29 mouse cellular contexts compared by ENCODE assay signal in genomic region chr4:42874134-42874533, GRCm38 (mm10). TPM values are rescaled to one million over a fixed set of nuclear protein-coding genes. Genes with fewer than 3 reads are reported as not detected.
DNase-seq lines count a peak whose midpoint lies in the region; ATAC-seq and TF ChIP-seq lines count a peak whose summit lies in the region.
"Had no signal": no experiment of that assay in that cellular context is flagged by ENCODE, and none has a peak within 500 bp of the region (broad histone marks: within the 10 kb centered on the region; RNA-seq: fewer than 3 reads in every experiment).

Gene Fam205c (minus strand): TSS chr4:42874234.

- H3K27ac ChIP-seq in heart, embryonic 10.5 days: no peak within 1 kb of the TSS
- H3K27ac ChIP-seq in heart, embryonic 11.5 days (ENCODE audit: low read depth, low read length): no peak within 1 kb of the TSS
- no peak within 1 kb of the TSS for H3K27ac ChIP-seq in MEL (ENCODE audit: control insufficient read depth, low read depth, low read length)
- H3K27ac ChIP-seq: embryonic facial prominence, embryonic 10.5 days; embryonic facial prominence, embryonic 13.5 days; forebrain, embryonic 12.5 days; forebrain, embryonic 15.5 days; hindbrain, embryonic 10.5 days; hindbrain, embryonic 13.5 days; intestine, embryonic 15.5 days had no signal

- no peaks in the 10 kb centered on the region for H3K36me3 ChIP-seq in heart, embryonic 10.5 days
- no peaks in the 10 kb centered on the region for H3K36me3 ChIP-seq in heart, embryonic 11.5 days (ENCODE audit: control insufficient read depth, insufficient read depth, low read length)
- peaks cover 49% of the 10 kb centered on the region for H3K36me3 ChIP-seq in G1E (replicated peaks)
- no peaks in the 10 kb centered on the region for H3K36me3 ChIP-seq in MEL (ENCODE audit: control insufficient read depth in 1 of 2, insufficient read depth in 2 of 2, low read length in 2 of 2)
- H3K36me3 ChIP-seq: embryonic facial prominence, embryonic 10.5 days; embryonic facial prominence, embryonic 13.5 days; forebrain, embryonic 12.5 days; forebrain, embryonic 15.5 days; hindbrain, embryonic 10.5 days; hindbrain, embryonic 13.5 days; intestine, embryonic 15.5 days had no signal

- ATAC-seq in heart, embryonic 11.5 days (replicated peaks; ENCODE audit: insufficient number of reproducible peaks, low FRiP score, low TSS enrichment): no peak
- no peak for ATAC-seq in G1E (ENCODE audit: extremely low read depth, insufficient number of reproducible peaks, low FRiP score, poor library complexity, severe bottlenecking)
- ATAC-seq: activated CD4-positive, CD25-positive, alpha-beta regulatory T cell, adult 4 months; CD4-positive, CD25-positive, alpha-beta regulatory T cell, adult 4 months; forebrain, embryonic 15.5 days; hindbrain, embryonic 16.5 days; intestine, embryonic 15.5 days had no signal

- TF ChIP-seq CTCF in G1E (IDR thresholded peaks at IDR 0.05; ENCODE audit: low read depth, low read length): no peak
- no peak for TF ChIP-seq CTCF in MEL (IDR thresholded peaks at IDR 0.05 in 2 of 3, conservative IDR thresholded peaks at IDR 0.05 in 1 of 3; ENCODE audit: control insufficient read depth in 1 of 3, insufficient read depth in 1 of 3, low read depth in 2 of 3, low read length in 3 of 3, poor library complexity in 1 of 3, severe bottlenecking in 1 of 3)

- no peak for TF ChIP-seq POLR2A in MEL (IDR thresholded peaks at IDR 0.05; ENCODE audit: control insufficient read depth in 1 of 2, insufficient read depth in 1 of 2, low read depth in 1 of 2, low read length in 2 of 2, poor library complexity in 1 of 2)

- TF ChIP-seq RAD21 in MEL (IDR thresholded peaks at IDR 0.05; ENCODE audit: low read depth, low read length): no peak

- H3K79me2 ChIP-seq in MEL (ENCODE audit: control insufficient read depth, insufficient read depth, low read length, poor library complexity): no peaks in the 10 kb centered on the region

- H3K27me3 ChIP-seq in heart, embryonic 10.5 days (ENCODE audit: insufficient read depth, poor library complexity, severe bottlenecking): peaks cover 20% of the 10 kb centered on the region; the same call in 1 of the 2 replicates
- H3K27me3 ChIP-seq in heart, embryonic 11.5 days (ENCODE audit: control insufficient read depth, insufficient read depth, low read length): no peaks in the 10 kb centered on the region
- H3K27me3 ChIP-seq in G1E (ENCODE audit: insufficient read depth, low read length): no peaks in the 10 kb centered on the region
- H3K27me3 ChIP-seq in MEL (ENCODE audit: control insufficient read depth in 1 of 2, insufficient read depth in 2 of 2, low read length in 2 of 2): no peaks in the 10 kb centered on the region
- H3K27me3 ChIP-seq: forebrain, embryonic 15.5 days; hindbrain, embryonic 13.5 days; intestine, embryonic 15.5 days had no signal

- H3K4me3 ChIP-seq in heart, embryonic 10.5 days: no peak within 1 kb of the TSS
- H3K4me3 ChIP-seq in heart, embryonic 11.5 days (ENCODE audit: low read depth, low read length): no peak within 1 kb of the TSS
- H3K4me3 ChIP-seq in G1E (ENCODE audit: low read depth, low read length) (peak within 1 kb of the TSS; percentile 36; the same call in 1 of the 2 replicates), MEL (ENCODE audit: control insufficient read depth in 1 of 2, insufficient read depth in 1 of 2, low read depth in 2 of 2, low read length in 2 of 2) (no peak within 1 kb of the TSS)
- H3K4me3 ChIP-seq: embryonic facial prominence, embryonic 10.5 days; embryonic facial prominence, embryonic 13.5 days; erythroblast, embryonic 14.5 days; forebrain, embryonic 12.5 days; forebrain, embryonic 15.5 days; hindbrain, embryonic 10.5 days; hindbrain, embryonic 13.5 days; intestine, embryonic 15.5 days had no signal

- WGBS in heart, embryonic 10.5 days: 71% methylated on average over 7 of the region's 7 CpGs
- WGBS in heart, embryonic 11.5 days (ENCODE audit: insufficient replicate concordance): 74% methylated on average over 7 of the region's 7 CpGs

- no peak for TF ChIP-seq EP300 in MEL (IDR thresholded peaks at IDR 0.05; ENCODE audit: low read depth in 1 of 2, low read length in 2 of 2)

- no peaks in the 10 kb centered on the region for H3K4me1 ChIP-seq in heart, embryonic 10.5 days
- no peaks in the 10 kb centered on the region for H3K4me1 ChIP-seq in heart, embryonic 11.5 days (ENCODE audit: control insufficient read depth, insufficient read depth, low read length)
- H3K4me1 ChIP-seq in G1E (ENCODE audit: insufficient read depth, low read depth, low read length) (peaks cover 80% of the 10 kb centered on the region), MEL (ENCODE audit: control insufficient read depth in 1 of 2, insufficient read depth in 2 of 2, low read length in 2 of 2) (no peaks in the 10 kb centered on the region; a peak in 1 of 4 replicates)
- H3K4me1 ChIP-seq: embryonic facial prominence, embryonic 10.5 days; embryonic facial prominence, embryonic 13.5 days; forebrain, embryonic 12.5 days; forebrain, embryonic 15.5 days; hindbrain, embryonic 10.5 days; hindbrain, embryonic 13.5 days; intestine, embryonic 15.5 days had no signal

- peak; percentile 46 for DNase-seq in heart, embryonic 10.5 days (ENCODE audit: low spot score)
- no peak for DNase-seq in G1E (ENCODE audit: low spot score)
- DNase-seq in MEL (ENCODE audit: low read depth, low spot score): peak; percentile 1
- DNase-seq in MN1 (ENCODE audit: low spot score): no peak
- no peak for DNase-seq in kidney, adult 9 months
- DNase-seq: adrenal gland, adult 8-10 months; adrenal gland, postnatal 25 days; cerebellum, adult 11-12 months; cerebellum, adult 8-10 months; cerebellum, postnatal 10 days; cerebellum, postnatal 36 days; embryo, embryonic 11 days; gastrocnemius, postnatal 25 days; heart, postnatal 36 days had no signal

- H3K9ac ChIP-seq in heart, embryonic 11.5 days (ENCODE audit: low read depth, low read length): no peak within 1 kb of the TSS
- H3K9ac ChIP-seq in MEL (ENCODE audit: control insufficient read depth, low read depth, low read length, poor library complexity, severe bottlenecking): no peak within 1 kb of the TSS
- H3K9ac ChIP-seq: embryonic facial prominence, embryonic 13.5 days; forebrain, embryonic 12.5 days; forebrain, embryonic 15.5 days; hindbrain, embryonic 13.5 days; intestine, embryonic 15.5 days had no signal

- H3K4me2 ChIP-seq in heart, embryonic 11.5 days: no peak within 1 kb of the TSS
- H3K4me2 ChIP-seq: embryonic facial prominence, embryonic 13.5 days; forebrain, embryonic 12.5 days; forebrain, embryonic 15.5 days; hindbrain, embryonic 13.5 days; intestine, embryonic 15.5 days had no signal

- no peaks in the 10 kb centered on the region for H3K9me3 ChIP-seq in heart, embryonic 10.5 days
- H3K9me3 ChIP-seq in heart, embryonic 11.5 days (replicated peaks; ENCODE audit: control insufficient read depth, low read length): no peaks in the 10 kb centered on the region
- H3K9me3 ChIP-seq in G1E (replicated peaks) (peaks cover 3% of the 10 kb centered on the region), MEL (replicated peaks; ENCODE audit: insufficient read depth, low read length) (no peaks in the 10 kb centered on the region)
- H3K9me3 ChIP-seq: embryonic facial prominence, embryonic 10.5 days; embryonic facial prominence, embryonic 13.5 days; forebrain, embryonic 12.5 days; forebrain, embryonic 15.5 days; hindbrain, embryonic 10.5 days; hindbrain, embryonic 13.5 days; intestine, embryonic 15.5 days had no signal

TF ChIP-seq in MEL, 35 proteins besides CTCF, POLR2A, EP300 and RAD21:
- TF ChIP-seq MXI1 (IDR thresholded peaks at IDR 0.05; ENCODE audit: low read depth, low read length) (no peak), NRF1 (IDR thresholded peaks at IDR 0.05; ENCODE audit: insufficient read depth, low read depth, low read length, poor library complexity, severe bottlenecking) (no peak), MYB (IDR thresholded peaks at IDR 0.05; ENCODE audit: low read depth, low read length) (no peak), E2F4 (IDR thresholded peaks at IDR 0.05; ENCODE audit: borderline replicate concordance, low read depth, low read length) (no peak), BHLHE40 (IDR thresholded peaks at IDR 0.05; ENCODE audit: borderline replicate concordance, low read depth, low read length) (no peak), MEF2A (IDR thresholded peaks at IDR 0.05; ENCODE audit: extremely low read depth, insufficient replicate concordance, low read depth, low read length, poor library complexity, severe bottlenecking) (no peak), ZMIZ1 (IDR thresholded peaks at IDR 0.05; ENCODE audit: low read depth, low read length) (no peak)

RNA-seq across cellular contexts. Expression of gene Fam205c, which starts in this region (rescaled TPM):
- polyA plus RNA-seq in heart, embryonic 10.5 days (2016; fragmentation: Nextera tagmentation; extraction: Ambion mirVana): 0.16 and 0.24 TPM in 2 replicates
- 0.46 TPM in 1 of 2 replicates, not detected in the other for polyA plus RNA-seq in heart, embryonic 11.5 days (2014; fragmentation: Nextera tagmentation; extraction: Ambion mirVana)
- total RNA-seq in G1E (2014; fragmentation: Nextera tagmentation) (not detected in 2 replicates), G1E (2017) (0.05 TPM in 1 of 2 replicates, not detected in the other), MEL (2012; rRNA removed) (not detected in 2 replicates)
- polyA plus RNA-seq in G1E (2012) (0.05 TPM in 1 of 2 replicates, not detected in the other), MEL (2012; ENCODE audit: insufficient read depth in 1 of 2, insufficient read length in 2 of 2, low read depth in 1 of 2, low replicate concordance in 2 of 2, missing spikeins in 1 of 2) (not detected)
- total RNA-seq: adrenal gland, adult 8-10 months; adrenal gland, postnatal 25 days had no signal
- polyA plus RNA-seq: activated CD4-positive, CD25-positive, alpha-beta regulatory T cell, adult 4 months; brain, embryonic 14.5 days; C2C12; CD4-positive, CD25-positive, alpha-beta regulatory T cell, adult 4 months; cortical plate, adult 2 months; erythroblast, embryonic 14.5 days had no signal

Comparison
In these comparisons a context has a peak if more than half of its experiments do, and no peak if none do; other contexts are left out.
1. Peak in DNase-seq in heart, embryonic 10.5 days; RNA of the gene not detected or under 1 TPM.
2. Peak in DNase-seq in MEL; RNA of the gene not detected or under 1 TPM.